Mouse (Mus musculus) midbrain, embryonic 12.5 days (tissue): Measurements from ENCODE around the gene Smarca5. TPM values are rescaled to one million over a fixed set of nuclear protein-coding genes. Genes with fewer than 3 reads are reported as not detected.

Source experiments
- polyA plus RNA-seq: library from polyadenylated mRNA; unstranded; fragments of >200 nt; fragmentation: Nextera tagmentation; extraction: Ambion mirVana; gene quantifications from 2 replicates; pipeline ENCODE4 v1.2.1, GENCODE M21; 2016

Smarca5 gene
- polyA plus RNA-seq, 1 experiment from 2014 or later = 162 TPM

Other genes starting within 250 kb of the Smarca5 start
- 5.1 and 5.6 TPM in 2 replicates for gene Gypa, start 245.7 kb downstream of the Smarca5 start, polyA plus RNA-seq
- gene Frem3, start 128.4 kb downstream of the Smarca5 start, polyA plus RNA-seq = not detected in 2 replicates
- 14.5 and 15.1 TPM in 2 replicates for gene Gab1, start 141.0 kb upstream of the Smarca5 start, polyA plus RNA-seq